Comparison of ENCODE assay signal across 25 mouse cellular contexts in genomic region chr14:98791970-98792369, GRCm38 (mm10).
DNase-seq lines count a peak whose midpoint lies in the region; ATAC-seq and TF ChIP-seq lines count a peak whose summit lies in the region.
"Had no signal": no experiment of that assay in that cellular context is flagged by ENCODE, and none has a peak within 500 bp of the region (broad histone marks: within the 10 kb centered on the region; RNA-seq: fewer than 3 reads in every experiment).

No protein-coding gene starts in this region.

- H3K4me3 ChIP-seq in forebrain, embryonic 12.5 days (replicated peaks) = no peak overlapping the region
- no peak overlapping the region for H3K4me3 ChIP-seq in forebrain, embryonic 10.5 days
- no peak overlapping the region for H3K4me3 ChIP-seq in limb, embryonic 11.5 days (ENCODE audit: low read depth, low read length)
- H3K4me3 ChIP-seq in limb, embryonic 10.5 days = no peak overlapping the region
- H3K4me3 ChIP-seq in limb, embryonic 12.5 days (replicated peaks) = no peak overlapping the region
- no peak overlapping the region for H3K4me3 ChIP-seq in limb, embryonic 14.5 days (replicated peaks; ENCODE audit: low read length)
- no peak overlapping the region for H3K4me3 ChIP-seq in liver, embryonic 11.5 days (ENCODE audit: low read depth, low read length)
- H3K4me3 ChIP-seq: embryonic facial prominence, embryonic 12.5 days; embryonic facial prominence, embryonic 15.5 days; heart, embryonic 12.5 days; heart, embryonic 15.5 days; hindbrain, embryonic 10.5 days; hindbrain, embryonic 15.5 days had no signal

- WGBS in forebrain, embryonic 12.5 days = 33% methylated on average over 4 of the region's 4 CpGs
- 40% methylated on average over 4 of the region's 4 CpGs for WGBS in forebrain, embryonic 10.5 days
- 19% methylated on average over 4 of the region's 4 CpGs for WGBS in limb, embryonic 11.5 days
- 34% methylated on average over 4 of the region's 4 CpGs for WGBS in limb, embryonic 10.5 days
- 24% methylated on average over 4 of the region's 4 CpGs for WGBS in limb, embryonic 12.5 days
- 27% methylated on average over 4 of the region's 4 CpGs for WGBS in limb, embryonic 14.5 days
- 52% methylated on average over 4 of the region's 4 CpGs for WGBS in liver, embryonic 11.5 days

- no peak for DNase-seq in forebrain, embryonic 10.5 days (ENCODE audit: extremely low spot score, low spot score)
- DNase-seq in limb, embryonic 11.5 days (ENCODE audit: low spot score) = peak; percentile 34
- no peak for DNase-seq in limb, embryonic 10.5 days (ENCODE audit: low spot score)
- no peak for DNase-seq in limb, embryonic 14.5 days (ENCODE audit: low spot score)
- no peak for DNase-seq in liver, embryonic 11.5 days (ENCODE audit: low spot score)
- no peak for DNase-seq in adrenal gland, adult (ENCODE audit: inconsistent age in 2 of 2, low spot score in 1 of 2)
- DNase-seq: adrenal gland, adult 8-10 months; adrenal gland, postnatal 25 days; cerebellum, adult 11-12 months; cerebellum, adult 8-10 months; cerebellum, postnatal 36 days; gastrocnemius, postnatal 10 days; gastrocnemius, postnatal 36 days; heart, postnatal 10 days; heart, postnatal 36 days had no signal

- H3K4me2 ChIP-seq in forebrain, embryonic 12.5 days = no peak overlapping the region
- no peak overlapping the region for H3K4me2 ChIP-seq in limb, embryonic 11.5 days (ENCODE audit: low read depth, severe bottlenecking)
- H3K4me2 ChIP-seq in limb, embryonic 12.5 days = no peak overlapping the region
- no peak overlapping the region for H3K4me2 ChIP-seq in limb, embryonic 14.5 days (replicated peaks; ENCODE audit: low read depth, low read length, severe bottlenecking)
- no peak overlapping the region for H3K4me2 ChIP-seq in liver, embryonic 11.5 days
- H3K4me2 ChIP-seq: embryonic facial prominence, embryonic 12.5 days; embryonic facial prominence, embryonic 15.5 days; heart, embryonic 12.5 days; heart, embryonic 15.5 days; hindbrain, embryonic 15.5 days had no signal

- H3K27ac ChIP-seq in forebrain, embryonic 12.5 days = no peak overlapping the region
- H3K27ac ChIP-seq in forebrain, embryonic 10.5 days = no peak overlapping the region
- no peak overlapping the region for H3K27ac ChIP-seq in limb, embryonic 11.5 days (replicated peaks; ENCODE audit: low read depth, low read length)
- H3K27ac ChIP-seq in limb, embryonic 10.5 days = no peak overlapping the region
- 0 out of 2 replicates have a peak overlapping the region, but pooled peaks have one; percentile 17 for H3K27ac ChIP-seq in limb, embryonic 12.5 days
- no peak overlapping the region for H3K27ac ChIP-seq in limb, embryonic 14.5 days (replicated peaks; ENCODE audit: low read depth, low read length)
- no peak overlapping the region for H3K27ac ChIP-seq in liver, embryonic 11.5 days (ENCODE audit: low read depth, low read length)
- H3K27ac ChIP-seq: embryonic facial prominence, embryonic 12.5 days; embryonic facial prominence, embryonic 15.5 days; heart, embryonic 15.5 days; hindbrain, embryonic 10.5 days; hindbrain, embryonic 15.5 days had no signal

- peaks cover 8% of the 10 kb centered on the region for H3K4me1 ChIP-seq in forebrain, embryonic 12.5 days
- peaks cover 23% of the 10 kb centered on the region for H3K4me1 ChIP-seq in forebrain, embryonic 10.5 days
- no peaks in the 10 kb centered on the region for H3K4me1 ChIP-seq in limb, embryonic 11.5 days (ENCODE audit: control insufficient read depth, insufficient read depth, low read length)
- H3K4me1 ChIP-seq in limb, embryonic 10.5 days = peaks cover 5% of the 10 kb centered on the region
- H3K4me1 ChIP-seq in limb, embryonic 12.5 days (replicated peaks) = no peaks in the 10 kb centered on the region
- H3K4me1 ChIP-seq in limb, embryonic 14.5 days (ENCODE audit: control insufficient read depth, insufficient read depth, low read length) = no peaks in the 10 kb centered on the region
- no peaks in the 10 kb centered on the region for H3K4me1 ChIP-seq in liver, embryonic 11.5 days (replicated peaks; ENCODE audit: control insufficient read depth, insufficient read depth, low read length)
- H3K4me1 ChIP-seq: embryonic facial prominence, embryonic 12.5 days; embryonic facial prominence, embryonic 15.5 days; heart, embryonic 12.5 days; heart, embryonic 15.5 days had no signal

- no peak overlapping the region for H3K9ac ChIP-seq in forebrain, embryonic 12.5 days
- no peak overlapping the region for H3K9ac ChIP-seq in limb, embryonic 11.5 days (ENCODE audit: low read length)
- H3K9ac ChIP-seq in limb, embryonic 12.5 days (replicated peaks) = no peak overlapping the region
- no peak overlapping the region for H3K9ac ChIP-seq in limb, embryonic 14.5 days (ENCODE audit: low read depth, low read length, severe bottlenecking)
- no peak overlapping the region for H3K9ac ChIP-seq in liver, embryonic 11.5 days (ENCODE audit: low read depth, low read length)
- H3K9ac ChIP-seq: embryonic facial prominence, embryonic 12.5 days; embryonic facial prominence, embryonic 15.5 days; heart, embryonic 12.5 days; heart, embryonic 15.5 days; hindbrain, embryonic 15.5 days had no signal

- H3K27me3 ChIP-seq in forebrain, embryonic 12.5 days = no peaks in the 10 kb centered on the region
- H3K27me3 ChIP-seq in forebrain, embryonic 10.5 days (ENCODE audit: poor library complexity, severe bottlenecking) = no peaks in the 10 kb centered on the region
- no peaks in the 10 kb centered on the region for H3K27me3 ChIP-seq in limb, embryonic 11.5 days (ENCODE audit: control insufficient read depth, insufficient read depth, low read length)
- H3K27me3 ChIP-seq in limb, embryonic 10.5 days (ENCODE audit: low read depth, poor library complexity, severe bottlenecking) = no peaks in the 10 kb centered on the region
- no peaks in the 10 kb centered on the region for H3K27me3 ChIP-seq in limb, embryonic 12.5 days
- no peaks in the 10 kb centered on the region for H3K27me3 ChIP-seq in limb, embryonic 14.5 days (ENCODE audit: control insufficient read depth, insufficient read depth, low read length)
- no peaks in the 10 kb centered on the region for H3K27me3 ChIP-seq in liver, embryonic 11.5 days (replicated peaks; ENCODE audit: control insufficient read depth, insufficient read depth, low read length)
- H3K27me3 ChIP-seq: embryonic facial prominence, embryonic 12.5 days; embryonic facial prominence, embryonic 15.5 days; heart, embryonic 12.5 days; heart, embryonic 15.5 days; hindbrain, embryonic 15.5 days had no signal

- no peaks in the 10 kb centered on the region for H3K9me3 ChIP-seq in forebrain, embryonic 12.5 days
- H3K9me3 ChIP-seq in forebrain, embryonic 10.5 days = no peaks in the 10 kb centered on the region
- H3K9me3 ChIP-seq in limb, embryonic 11.5 days (ENCODE audit: control insufficient read depth, low read length) = no peaks in the 10 kb centered on the region
- H3K9me3 ChIP-seq in limb, embryonic 10.5 days (replicated peaks) = no peaks in the 10 kb centered on the region
- H3K9me3 ChIP-seq in limb, embryonic 12.5 days = no peaks in the 10 kb centered on the region
- no peaks in the 10 kb centered on the region for H3K9me3 ChIP-seq in limb, embryonic 14.5 days (ENCODE audit: control insufficient read depth, low read length)
- no peaks in the 10 kb centered on the region for H3K9me3 ChIP-seq in liver, embryonic 11.5 days (ENCODE audit: control insufficient read depth, low read length)
- H3K9me3 ChIP-seq: embryonic facial prominence, embryonic 12.5 days; embryonic facial prominence, embryonic 15.5 days; heart, embryonic 12.5 days; heart, embryonic 15.5 days; hindbrain, embryonic 10.5 days; hindbrain, embryonic 15.5 days had no signal

- no peak for TF ChIP-seq POLR2A in limb, embryonic 14.5 days (IDR thresholded peaks at IDR 0.05; ENCODE audit: borderline replicate concordance, extremely low read depth, insufficient read depth, insufficient read length)

- ATAC-seq in forebrain, embryonic 12.5 days (ENCODE audit: low FRiP score) = peak; percentile 53; the same call in 1 of the 2 replicates
- 0 out of 2 replicates have a peak, but pooled peaks have one; percentile 44 for ATAC-seq in limb, embryonic 11.5 days (ENCODE audit: insufficient number of reproducible peaks, low FRiP score, low TSS enrichment, low read depth)
- peak; percentile 71; the same call in 1 of the 2 replicates for ATAC-seq in limb, embryonic 12.5 days (ENCODE audit: insufficient number of reproducible peaks, insufficient read depth, low FRiP score, low TSS enrichment, low read depth)
- ATAC-seq in limb, embryonic 14.5 days (ENCODE audit: low FRiP score, low read depth) = 0 out of 2 replicates have a peak, but pooled peaks have one; percentile 34
- no peak for ATAC-seq in liver, embryonic 11.5 days (replicated peaks; ENCODE audit: low FRiP score)
- ATAC-seq: CD4-positive, CD25-positive, alpha-beta regulatory T cell, adult 4 months; forebrain, embryonic 14.5 days had no signal

- no peaks in the 10 kb centered on the region for H3K36me3 ChIP-seq in forebrain, embryonic 12.5 days (replicated peaks)
- H3K36me3 ChIP-seq in forebrain, embryonic 10.5 days (replicated peaks) = no peaks in the 10 kb centered on the region
- no peaks in the 10 kb centered on the region for H3K36me3 ChIP-seq in limb, embryonic 11.5 days (ENCODE audit: control insufficient read depth, insufficient read depth, low read length)
- no peaks in the 10 kb centered on the region for H3K36me3 ChIP-seq in limb, embryonic 10.5 days
- no peaks in the 10 kb centered on the region for H3K36me3 ChIP-seq in limb, embryonic 12.5 days
- H3K36me3 ChIP-seq in limb, embryonic 14.5 days (ENCODE audit: control insufficient read depth, insufficient read depth, low read length) = no peaks in the 10 kb centered on the region
- no peaks in the 10 kb centered on the region for H3K36me3 ChIP-seq in liver, embryonic 11.5 days (ENCODE audit: control insufficient read depth, insufficient read depth, low read length)
- H3K36me3 ChIP-seq: embryonic facial prominence, embryonic 12.5 days; embryonic facial prominence, embryonic 15.5 days; heart, embryonic 12.5 days; heart, embryonic 15.5 days; hindbrain, embryonic 10.5 days; hindbrain, embryonic 15.5 days had no signal
